ENCODE assay signal across 13 mouse cellular contexts in the genomic region with DNA sequence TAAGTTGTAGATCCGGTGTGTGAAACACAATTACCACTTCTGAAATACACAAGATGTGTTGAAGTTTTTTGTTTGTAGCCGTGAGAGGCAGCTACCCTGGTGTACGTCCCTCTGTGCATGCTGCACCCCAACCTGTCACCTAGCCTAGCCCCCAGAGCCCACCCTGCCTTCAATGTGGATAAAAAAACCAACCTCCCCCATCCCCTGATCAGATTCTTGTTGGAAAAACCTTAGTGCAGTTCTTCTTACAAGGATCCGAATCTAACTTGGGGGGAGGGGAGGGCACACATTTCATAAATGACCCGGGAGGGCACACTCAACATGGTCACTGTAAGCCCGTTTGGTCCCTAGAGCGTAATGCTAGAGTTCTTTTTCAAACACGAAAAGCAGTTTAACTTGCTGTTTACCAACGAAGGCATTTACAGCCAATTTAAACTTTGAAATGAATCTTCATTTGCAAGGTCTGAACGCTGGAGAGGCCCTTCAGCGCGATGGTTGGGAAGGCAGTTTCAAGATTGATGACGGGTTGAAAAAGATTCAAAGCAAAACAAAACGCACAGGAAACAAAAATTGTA. TPM values are rescaled to one million over a fixed set of nuclear protein-coding genes. Genes with fewer than 3 reads are reported as not detected.
A peak's percentile ranks its signal among the peaks of the same experiment; 100 is the strongest.
DNase-seq lines count a peak whose midpoint lies in the region; ATAC-seq and TF ChIP-seq lines count a peak whose summit lies in the region.
"Had no signal": no experiment of that assay in that cellular context is flagged by ENCODE, and none has a peak within 500 bp of the region (broad histone marks: within the 10 kb centered on the region; RNA-seq: fewer than 3 reads in every experiment).

No protein-coding gene starts in this region.

- WGBS in forebrain, embryonic 14.5 days, result 12% methylated on average over 14 of the region's 14 CpGs
- 7% methylated on average over 14 of the region's 14 CpGs for WGBS in midbrain, embryonic 12.5 days

- no peak for ATAC-seq in forebrain, embryonic 14.5 days
- no peak for ATAC-seq in midbrain, embryonic 12.5 days (ENCODE audit: low FRiP score, low read depth)

- peak overlapping the region; percentile 34 for H3K4me3 ChIP-seq in forebrain, embryonic 14.5 days (ENCODE audit: low read depth, low read length)
- peak overlapping the region; percentile 28 for H3K4me3 ChIP-seq in midbrain, embryonic 12.5 days

- H3K9me3 ChIP-seq in forebrain, embryonic 14.5 days (replicated peaks; ENCODE audit: control insufficient read depth, low read length), result no peaks in the 10 kb centered on the region
- no peaks in the 10 kb centered on the region for H3K9me3 ChIP-seq in midbrain, embryonic 12.5 days

- H3K9ac ChIP-seq in forebrain, embryonic 14.5 days (ENCODE audit: low read length), result peak overlapping the region; percentile 66
- H3K9ac ChIP-seq in midbrain, embryonic 12.5 days (replicated peaks), result 0 out of 2 replicates have a peak overlapping the region, but pooled peaks have one; percentile 4
- H3K9ac ChIP-seq: lung, embryonic 14.5 days had no signal

- TF ChIP-seq POLR2A in brain, embryonic 14.5 days (IDR thresholded peaks at IDR 0.05; ENCODE audit: borderline replicate concordance, extremely low read depth, insufficient read depth, insufficient read length, poor library complexity, severe bottlenecking), result no peak

- H3K4me2 ChIP-seq in forebrain, embryonic 14.5 days (ENCODE audit: low read length), result peak overlapping the region; percentile 66
- H3K4me2 ChIP-seq in midbrain, embryonic 12.5 days (replicated peaks), result peak overlapping the region; percentile 46
- H3K4me2 ChIP-seq: lung, embryonic 14.5 days had no signal

- TF ChIP-seq CTCF in brain, embryonic 14.5 days (IDR thresholded peaks at IDR 0.05; ENCODE audit: borderline replicate concordance, extremely low read depth, insufficient read depth, insufficient read length), result no peak

- peaks cover 35% of the 10 kb centered on the region for H3K27me3 ChIP-seq in forebrain, embryonic 14.5 days (replicated peaks; ENCODE audit: control insufficient read depth, insufficient read depth, low read length)
- peaks cover 93% of the 10 kb centered on the region for H3K27me3 ChIP-seq in midbrain, embryonic 12.5 days

- no peaks in the 10 kb centered on the region for H3K36me3 ChIP-seq in forebrain, embryonic 14.5 days (ENCODE audit: control insufficient read depth, insufficient read depth, low read length)
- H3K36me3 ChIP-seq in midbrain, embryonic 12.5 days, result no peaks in the 10 kb centered on the region

- peaks cover 12% of the 10 kb centered on the region for H3K4me1 ChIP-seq in forebrain, embryonic 14.5 days (ENCODE audit: control insufficient read depth, insufficient read depth, low read length)
- H3K4me1 ChIP-seq in midbrain, embryonic 12.5 days, result peaks cover 22% of the 10 kb centered on the region

- 0 out of 2 replicates have a peak overlapping the region, but pooled peaks have one; percentile 29 for H3K27ac ChIP-seq in forebrain, embryonic 14.5 days (ENCODE audit: low read depth, low read length)
- no peak overlapping the region for H3K27ac ChIP-seq in midbrain, embryonic 12.5 days (replicated peaks)

- peak; percentile 35 for DNase-seq in embryo, embryonic 9.5 days (ENCODE audit: extremely low spot score)
- no peak for DNase-seq in embryo, embryonic 10.5 days (ENCODE audit: low spot score)
- peak; percentile 51 for DNase-seq in brain, embryonic 14.5 days (ENCODE audit: low read depth)
- DNase-seq in forebrain, embryonic 14.5 days (ENCODE audit: low spot score), result peak; percentile 23
- no peak for DNase-seq in ovary, postnatal 14 days (ENCODE audit: low spot score)
- DNase-seq in spleen, postnatal 4 days (ENCODE audit: low spot score in 2 of 2), result no peak
- DNase-seq in frontal cortex, postnatal 36 days (ENCODE audit: low spot score in 2 of 2), result no peak
- DNase-seq: cerebellum, adult 18-20 months; left cerebral cortex, postnatal 4 days had no signal

RNA-seq across cellular contexts. Expression of gene Emx2, which starts 7.5 kb away (rescaled TPM):
- polyA plus RNA-seq in brain, embryonic 14.5 days (2012; rRNA removed), result 17.7 and 20.7 TPM in 2 replicates
- polyA plus RNA-seq in forebrain, embryonic 14.5 days (2014; fragmentation: Nextera tagmentation; extraction: Ambion mirVana), result 9.3 and 9.4 TPM in 2 replicates
- polyA plus RNA-seq in midbrain, embryonic 12.5 days (2016; fragmentation: Nextera tagmentation; extraction: Ambion mirVana), result 17.9 and 23.7 TPM in 2 replicates
- polyA plus RNA-seq: heart, embryonic 14.5 days; large intestine, adult 2 months; lung, embryonic 14.5 days had no signal

Comparison
In these comparisons a context has a peak if more than half of its experiments do, and no peak if none do; other contexts are left out.
1. DNase-seq: peak in embryo, embryonic 9.5 days (single experiment), brain, embryonic 14.5 days (single experiment) and forebrain, embryonic 14.5 days (single experiment); none in embryo, embryonic 10.5 days (single experiment), ovary, postnatal 14 days (single experiment), spleen, postnatal 4 days (0 of 2) and frontal cortex, postnatal 36 days (0 of 2).